Mouse (Mus musculus): ENCODE measurements at regions not wholly inside any gene's neighbourhood (a gene's known extent, or its start where the extent isn't known, plus 50 kb on each side); places are given as distances from the start of the nearest gene placed in this dataset.

- TF ChIP-seq CTCF (IDR thresholded peaks at IDR 0.05; ENCODE audit: low read depth): no peak
- no peak for TF ChIP-seq EP300 (IDR thresholded peaks at IDR 0.05; ENCODE audit: low read depth)
These were observed 424.8 kb downstream of the Zfp619 start for GRCm38 (mm10) chr7:39942262-39942900.

Data from heart, postnatal 0 days (tissue).